Mouse (Mus musculus): Measurements from ENCODE around the gene Gm10134.
"Not testable (repeated sequence)": the region's sequence is repeated elsewhere in the genome, so short reads cannot be mapped to it uniquely, and the experiment has no call there.

The Gm10134 gene

GRCm38 (mm10) chr2:28505795-28506194 lies at the start of gene Gm10134:
TSS of gene Gm10134 (plus strand) at chr2:28506095.
- no peak for DNase-seq (ENCODE audit: low read depth, low spot score)

- DNase-seq (ENCODE audit: low read depth, low spot score): no peak
These were observed 49.3 kb upstream of the Gm10134 start for GRCm38 (mm10) chr2:28456616-28457015.

GRCm38 (mm10) chr2:28463919-28464318 lies 42.0 kb upstream of the Gm10134 start:
- DNase-seq (ENCODE audit: low read depth, low spot score): peak; percentile 88

GRCm38 (mm10) chr2:28464919-28465318 lies 41.0 kb upstream of the Gm10134 start:
- DNase-seq (ENCODE audit: low read depth, low spot score): no peak

GRCm38 (mm10) chr2:28465836-28466518 lies 39.9 kb upstream of the Gm10134 start, which contains the start of gene 1700007K13Rik:
TSS of gene 1700007K13Rik (minus strand) at chr2:28466332.
- peak; percentile 96 for DNase-seq (ENCODE audit: low read depth, low spot score)

- DNase-seq (ENCODE audit: low read depth, low spot score): peak; percentile 90
These were observed 37.9 kb upstream of the Gm10134 start, which contains the start of gene Mrps2 for GRCm38 (mm10) chr2:28467860-28468485. TSS of gene Mrps2 (plus strand) at chr2:28468066.

GRCm38 (mm10) chr2:28468486-28469225 lies 37.2 kb upstream of the Gm10134 start:
- DNase-seq (ENCODE audit: low read depth, low spot score): no peak

- no peak for DNase-seq (ENCODE audit: low read depth, low spot score)
These were observed 36.4 kb upstream of the Gm10134 start for GRCm38 (mm10) chr2:28469461-28469860.

- peak; percentile 72 for DNase-seq (ENCODE audit: low read depth, low spot score)
These were observed 35.3 kb upstream of the Gm10134 start for GRCm38 (mm10) chr2:28470591-28470990.

GRCm38 (mm10) chr2:28472011-28472410 lies 33.9 kb upstream of the Gm10134 start:
- DNase-seq (ENCODE audit: low read depth, low spot score): not testable (repeated sequence)

GRCm38 (mm10) chr2:28477993-28478392 lies 27.9 kb upstream of the Gm10134 start:
- DNase-seq (ENCODE audit: low read depth, low spot score): not testable (repeated sequence)

GRCm38 (mm10) chr2:28479208-28480204 lies 26.4 kb upstream of the Gm10134 start:
- DNase-seq (ENCODE audit: low read depth, low spot score): peak; percentile 65

GRCm38 (mm10) chr2:28483861-28484260 lies 22.0 kb upstream of the Gm10134 start:
- no peak for DNase-seq (ENCODE audit: low read depth, low spot score)

GRCm38 (mm10) chr2:28494521-28494920 lies 11.4 kb upstream of the Gm10134 start:
- DNase-seq (ENCODE audit: low read depth, low spot score): no peak

- no peak for DNase-seq (ENCODE audit: low read depth, low spot score)
These were observed 10.6 kb upstream of the Gm10134 start for GRCm38 (mm10) chr2:28495207-28495756.

GRCm38 (mm10) chr2:28495801-28496595 lies 9.9 kb upstream of the Gm10134 start:
- DNase-seq (ENCODE audit: low read depth, low spot score): no peak

- peak; percentile 47 for DNase-seq (ENCODE audit: low read depth, low spot score)
These were observed 9.2 kb upstream of the Gm10134 start, which contains the start of gene Gbgt1 for GRCm38 (mm10) chr2:28496671-28497070. TSS of gene Gbgt1 (plus strand) at chr2:28496891.

GRCm38 (mm10) chr2:28497561-28497960 lies 8.3 kb upstream of the Gm10134 start:
- no peak for DNase-seq (ENCODE audit: low read depth, low spot score)

GRCm38 (mm10) chr2:28498431-28498830 lies 7.5 kb upstream of the Gm10134 start:
- DNase-seq (ENCODE audit: low read depth, low spot score): no peak

GRCm38 (mm10) chr2:28502987-28503386 lies 2.9 kb upstream of the Gm10134 start:
- DNase-seq (ENCODE audit: low read depth, low spot score): no peak

Measured in ES-CJ7 (cell line).